Mouse (Mus musculus) MEL (cell line): ENCODE data around the gene Lhx2.

ENCODE experiments used
- CTCF ChIP-seq, 3 experiments: IDR thresholded peaks in 2 of 3; conservative IDR thresholded peaks in 1 of 3; 2 replicates each; pipeline ENCODE4 v1.5.1; 2011 to 2012; ENCODE audit warnings: low read length in 3 of 3, low read depth in 2 of 3, mild to moderate bottlenecking in 2 of 3, improper control_type of control experiment in 1 of 3, inconsistent platforms in 1 of 3, mixed read lengths in 1 of 3, moderate library complexity in 1 of 3; ENCODE audit not compliant: control insufficient read depth in 1 of 3, insufficient read depth in 1 of 3, poor library complexity in 1 of 3, severe bottlenecking in 1 of 3
- TCF12 ChIP-seq: IDR thresholded peaks from 2 replicates; pipeline ENCODE4 v1.6.1; 2014; ENCODE audit warnings: low read depth, mild to moderate bottlenecking, inconsistent platforms, low read length, improper control_type of control experiment, moderate library complexity
- ZNF384 ChIP-seq: IDR thresholded peaks from 2 replicates; pipeline ENCODE4 v1.6.1; 2012; ENCODE audit warnings: low read depth, mild to moderate bottlenecking, inconsistent platforms, low read length, improper control_type of control experiment

- TF ChIP-seq ZNF384 (no peak), TCF12 (no peak), CTCF (IDR thresholded peaks at IDR 0.05 in 2 of 3, conservative IDR thresholded peaks at IDR 0.05 in 1 of 3; ENCODE audit: control insufficient read depth in 1 of 3, insufficient read depth in 1 of 3, low read depth in 2 of 3, low read length in 3 of 3, poor library complexity in 1 of 3, severe bottlenecking in 1 of 3) (no peak)
Observed at GRCm38 (mm10) chr2:38404007-38404596, 65.0 kb downstream of the Lhx2 start.
